18 mouse cellular contexts compared by ENCODE assay signal in genomic region chr4:58050276-58050675, GRCm38 (mm10). TPM values are rescaled to one million over a fixed set of nuclear protein-coding genes. Genes with fewer than 3 reads are reported as not detected.
"Had no signal": no experiment of that assay in that cellular context is flagged by ENCODE, and none has a peak within 500 bp of the region (broad histone marks: within the 10 kb centered on the region; RNA-seq: fewer than 3 reads in every experiment).

No protein-coding gene starts in this region.

- H3K4me3 ChIP-seq: layer of hippocampus, adult 2 months; limb, embryonic 12.5 days; liver, embryonic 13.5 days; lung, embryonic 15.5 days; neural tube, embryonic 13.5 days; stomach, embryonic 15.5 days had no signal

- H3K4me2 ChIP-seq: limb, embryonic 12.5 days; liver, embryonic 13.5 days; lung, embryonic 15.5 days; neural tube, embryonic 13.5 days; stomach, embryonic 15.5 days had no signal

- DNase-seq: kidney, adult 11 months; kidney, adult 9 months; kidney, postnatal 36 days; liver; liver, embryonic 13.5 days; liver, postnatal 0 days; lung, postnatal 14 days; retina, postnatal 1 day; thymus, adult 2 months had no signal

- H3K27ac ChIP-seq: kidney, postnatal 0 days; layer of hippocampus, adult 2 months; limb, embryonic 12.5 days; liver, embryonic 13.5 days; lung, embryonic 15.5 days; neural tube, embryonic 13.5 days; stomach, embryonic 15.5 days had no signal

- ATAC-seq: liver, postnatal 0 days had no signal

- H3K36me3 ChIP-seq: limb, embryonic 12.5 days; liver, embryonic 13.5 days; lung, embryonic 15.5 days; neural tube, embryonic 13.5 days; stomach, embryonic 15.5 days had no signal

- H3K27me3 ChIP-seq: limb, embryonic 12.5 days; liver, embryonic 13.5 days; lung, embryonic 15.5 days; neural tube, embryonic 13.5 days; stomach, embryonic 15.5 days had no signal

- H3K4me1 ChIP-seq: liver, embryonic 13.5 days; lung, embryonic 15.5 days; neural tube, embryonic 13.5 days; stomach, embryonic 15.5 days had no signal

- H3K9ac ChIP-seq: limb, embryonic 12.5 days; liver, embryonic 13.5 days; liver, postnatal 0 days; lung, embryonic 15.5 days; neural tube, embryonic 13.5 days; stomach, embryonic 15.5 days had no signal

- H3K9me3 ChIP-seq: limb, embryonic 12.5 days; liver, embryonic 13.5 days; lung, embryonic 15.5 days; neural tube, embryonic 13.5 days; stomach, embryonic 15.5 days had no signal

RNA-seq across cellular contexts. Expression of gene Txndc8, which starts 41.4 kb away (rescaled TPM):
- total RNA-seq: layer of hippocampus, adult 2 months; layer of hippocampus, postnatal 10 days; left cerebral cortex, postnatal 36 days had no signal
- polyA plus RNA-seq: kidney, postnatal 0 days; limb, embryonic 12.5 days; liver, embryonic 13.5 days; liver, postnatal 0 days; lung, embryonic 15.5 days; neural tube, embryonic 13.5 days; spleen, adult 2 months; stomach, embryonic 15.5 days; thymus, adult 2 months had no signal
